Mouse (Mus musculus) ES-Bruce4 (cell line): ENCODE data around the gene Olfr47. TPM values are rescaled to one million over a fixed set of nuclear protein-coding genes. Genes with fewer than 3 reads are reported as not detected.
A peak's percentile ranks its signal among the peaks of the same experiment; 100 is the strongest.

Experiments used
- H3K27ac ChIP-seq: 2 replicates; pipeline ENCODE4 v1.5.1; 2012; ENCODE audit warnings: low read length, inconsistent platforms; ENCODE audit not compliant: insufficient read depth
- H3K27me3 ChIP-seq: 2 replicates; pipeline ENCODE4 v1.6.1; 2012; ENCODE audit warnings: mild to moderate bottlenecking, low read length, inconsistent platforms; ENCODE audit not compliant: control insufficient read depth, poor library complexity, insufficient read depth, severe bottlenecking
- H3K36me3 ChIP-seq: 2 replicates; pipeline ENCODE4 v1.6.1; 2012; ENCODE audit warnings: inconsistent platforms, mild to moderate bottlenecking, low read length, moderate library complexity; ENCODE audit not compliant: control insufficient read depth, poor library complexity, insufficient read depth, severe bottlenecking
- H3K4me1 ChIP-seq: one replicate; pipeline ENCODE4 v1.8.1; 2011; ENCODE audit warnings: low read length; ENCODE audit not compliant: control insufficient read depth, insufficient read depth
- H3K4me3 ChIP-seq: 2 replicates; pipeline ENCODE4 v1.5.1; 2011; ENCODE audit warnings: low read depth, mild to moderate bottlenecking, low read length
- H3K9ac ChIP-seq: 2 replicates; pipeline ENCODE4 v1.6.1; 2012; ENCODE audit warnings: low read depth, mild to moderate bottlenecking, inconsistent platforms; ENCODE audit not compliant: poor library complexity, severe bottlenecking
- H3K9me3 ChIP-seq: replicated peaks from 2 replicates; pipeline ENCODE4 v1.6.1; 2012; ENCODE audit warnings: mild to moderate bottlenecking, low read length, inconsistent platforms; ENCODE audit not compliant: control insufficient read depth, poor library complexity, insufficient read depth, severe bottlenecking
- CTCF ChIP-seq: IDR thresholded peaks from one replicate; pipeline ENCODE4 v1.8.1; 2011; ENCODE audit warnings: low read depth, low read length
- EP300 ChIP-seq: IDR thresholded peaks from 2 replicates; pipeline ENCODE4 v1.6.1; 2011; ENCODE audit warnings: low read depth, low read length; ENCODE audit not compliant: insufficient read depth
- POLR2A ChIP-seq: IDR thresholded peaks from one replicate; pipeline ENCODE4 v1.8.1; 2011; ENCODE audit warnings: low read length; ENCODE audit not compliant: insufficient read depth
- polyA plus RNA-seq: library from polyadenylated mRNA; stranded (reverse); fragments of >200 nt; gene quantifications from 2 replicates; pipeline ENCODE4 v1.2.4, GENCODE M21; 2011; ENCODE audit warnings: low read depth; ENCODE audit not compliant: missing spikeins, insufficient read depth, insufficient read length

Olfr47 gene
- polyA plus RNA-seq, 1 experiment, result not detected

GRCm38 (mm10) chr6:43242061-43242460 is 10.7 kb downstream of the Olfr47 start:
- Histone ChIP-seq H3K4me3 (no peak overlapping the region), H3K27me3 (no peaks in the 10 kb centered on the region), H3K36me3 (no peaks in the 10 kb centered on the region), H3K9ac (no peak overlapping the region), H3K27ac (no peak overlapping the region), H3K4me1 (no peaks in the 10 kb centered on the region), H3K9me3 (no peaks in the 10 kb centered on the region)
- TF ChIP-seq POLR2A (no peak), CTCF (peak; percentile 16), EP300 (no peak)

- H3K36me3 ChIP-seq, result no peaks in the 10 kb centered on the region
- H3K9me3 ChIP-seq, result no peaks in the 10 kb centered on the region
- no peak overlapping the region for H3K27ac ChIP-seq
- no peak overlapping the region for H3K9ac ChIP-seq
- TF ChIP-seq EP300, result no peak
- TF ChIP-seq POLR2A, result no peak
- no peak for TF ChIP-seq CTCF
- H3K4me1 ChIP-seq, result no peaks in the 10 kb centered on the region
- no peak overlapping the region for H3K4me3 ChIP-seq
- H3K27me3 ChIP-seq, result no peaks in the 10 kb centered on the region
These were observed 16.1 kb downstream of the Olfr47 start for GRCm38 (mm10) chr6:43247396-43247795.

- H3K9me3 ChIP-seq, result no peaks in the 10 kb centered on the region
- H3K9ac ChIP-seq, result no peak overlapping the region
- TF ChIP-seq EP300 (no peak), CTCF (no peak), POLR2A (no peak)
- no peaks in the 10 kb centered on the region; the same call in 1 of the 2 replicates for H3K27me3 ChIP-seq
- no peak overlapping the region for H3K27ac ChIP-seq
- H3K36me3 ChIP-seq, result no peaks in the 10 kb centered on the region
- no peak overlapping the region for H3K4me3 ChIP-seq
- no peaks in the 10 kb centered on the region for H3K4me1 ChIP-seq
These were observed 21.7 kb downstream of the Olfr47 start for GRCm38 (mm10) chr6:43252994-43253393.

- H3K27ac ChIP-seq, result no peak overlapping the region
- H3K27me3 ChIP-seq, result no peaks in the 10 kb centered on the region; the same call in 1 of the 2 replicates
- no peak overlapping the region for H3K4me3 ChIP-seq
- H3K9ac ChIP-seq, result no peak overlapping the region
- TF ChIP-seq EP300, result no peak
- TF ChIP-seq POLR2A, result no peak
- TF ChIP-seq CTCF, result no peak
- H3K36me3 ChIP-seq, result no peaks in the 10 kb centered on the region
- H3K4me1 ChIP-seq, result no peaks in the 10 kb centered on the region
- no peaks in the 10 kb centered on the region for H3K9me3 ChIP-seq
These were observed 23.0 kb downstream of the Olfr47 start for GRCm38 (mm10) chr6:43254193-43254926.

GRCm38 (mm10) chr6:43260756-43261155 is 29.4 kb downstream of the Olfr47 start:
- TF ChIP-seq EP300, result no peak
- no peak for TF ChIP-seq CTCF
- no peak for TF ChIP-seq POLR2A
- Histone ChIP-seq H3K27me3 (peaks cover 7% of the 10 kb centered on the region; the same call in 1 of the 2 replicates), H3K9ac (no peak overlapping the region), H3K9me3 (no peaks in the 10 kb centered on the region), H3K4me3 (no peak overlapping the region), H3K4me1 (no peaks in the 10 kb centered on the region), H3K36me3 (no peaks in the 10 kb centered on the region), H3K27ac (no peak overlapping the region)

- H3K27ac ChIP-seq, result no peak within 1 kb of the TSS
- H3K36me3 ChIP-seq, result no peaks in the 10 kb centered on the region
- no peak for TF ChIP-seq EP300
- TF ChIP-seq POLR2A, result no peak
- no peak for TF ChIP-seq CTCF
- peaks cover 8% of the 10 kb centered on the region; the same call in 1 of the 2 replicates for H3K27me3 ChIP-seq
- no peaks in the 10 kb centered on the region for H3K9me3 ChIP-seq
- H3K9ac ChIP-seq, result peak within 1 kb of the TSS; percentile 98
- peak within 1 kb of the TSS; percentile 94 for H3K4me3 ChIP-seq
- H3K4me1 ChIP-seq, result peaks cover 3% of the 10 kb centered on the region
These were observed 34.2 kb downstream of the Olfr47 start, which contains the start of gene Arhgef5 for GRCm38 (mm10) chr6:43265363-43266041. TSS of gene Arhgef5 (plus strand) at chr6:43265582.
